In genomic region chr5:64701780-64702231, GRCm38 (mm10) we compare ENCODE assay signal across 7 mouse cellular contexts.
DNase-seq lines count a peak whose midpoint lies in the region; ATAC-seq and TF ChIP-seq lines count a peak whose summit lies in the region.

No protein-coding gene starts in this region.

- peak overlapping the region; percentile 37; the same call in 1 of the 2 replicates for H3K27ac ChIP-seq in cortical plate, adult 2 months (ENCODE audit: insufficient read depth, low read length)
- peak overlapping the region; percentile 81 for H3K27ac ChIP-seq in gastrocnemius, adult 2 months
- H3K27ac ChIP-seq in hindbrain, embryonic 14.5 days: peak overlapping the region; percentile 71
- H3K27ac ChIP-seq in lung, postnatal 0 days (ENCODE audit: low read length): peak overlapping the region; percentile 95

- peak; percentile 81 for ATAC-seq in hindbrain, embryonic 14.5 days (ENCODE audit: low FRiP score)
- ATAC-seq in lung, postnatal 0 days: peak; percentile 88

- no peak for TF ChIP-seq CTCF in cortical plate, adult 2 months (IDR thresholded peaks at IDR 0.05; ENCODE audit: extremely low read depth, insufficient read depth, low read length)
- no peak for TF ChIP-seq CTCF in gastrocnemius, adult 2 months (IDR thresholded peaks at IDR 0.05)
- TF ChIP-seq CTCF in lung, postnatal 0 days (IDR thresholded peaks at IDR 0.05): no peak

- H3K36me3 ChIP-seq in hindbrain, embryonic 14.5 days (replicated peaks; ENCODE audit: control insufficient read depth, insufficient read depth): no peaks in the 10 kb centered on the region
- no peaks in the 10 kb centered on the region for H3K36me3 ChIP-seq in lung, postnatal 0 days (ENCODE audit: insufficient read depth, low read length)

- no peak overlapping the region; the same call in 1 of the 2 replicates for H3K4me2 ChIP-seq in hindbrain, embryonic 14.5 days (replicated peaks)
- peak overlapping the region; percentile 48 for H3K4me2 ChIP-seq in lung, postnatal 0 days (replicated peaks; ENCODE audit: low read depth, low read length)

- peak overlapping the region; percentile 19; the same call in 1 of the 2 replicates for H3K9ac ChIP-seq in hindbrain, embryonic 14.5 days
- 0 out of 2 replicates have a peak overlapping the region, but pooled peaks have one; percentile 23 for H3K9ac ChIP-seq in lung, postnatal 0 days (replicated peaks; ENCODE audit: low read depth)

- TF ChIP-seq POLR2A in cortical plate, adult 2 months (IDR thresholded peaks at IDR 0.05; ENCODE audit: extremely low read depth, insufficient read depth, low read length): no peak

- 12% methylated on average over 7 of the region's 7 CpGs for WGBS in hindbrain, embryonic 14.5 days
- under 1% methylated on average over 7 of the region's 7 CpGs for WGBS in lung, postnatal 0 days

- H3K4me3 ChIP-seq in cortical plate, adult 2 months (ENCODE audit: insufficient read depth, low read length): no peak overlapping the region
- H3K4me3 ChIP-seq in gastrocnemius, adult 2 months: peak overlapping the region; percentile 56
- no peak overlapping the region for H3K4me3 ChIP-seq in hindbrain, embryonic 14.5 days (replicated peaks; ENCODE audit: low read length)
- H3K4me3 ChIP-seq in lung, postnatal 0 days (ENCODE audit: low read depth, low read length): no peak overlapping the region

- no peaks in the 10 kb centered on the region for H3K9me3 ChIP-seq in hindbrain, embryonic 14.5 days (ENCODE audit: control insufficient read depth, low read length)
- no peaks in the 10 kb centered on the region for H3K9me3 ChIP-seq in lung, postnatal 0 days (ENCODE audit: low read length)

- peak; percentile 91 for TF ChIP-seq EP300 in lung, postnatal 0 days (IDR thresholded peaks at IDR 0.05)

- peak; percentile 28 for DNase-seq in adrenal gland, adult 8-10 months
- DNase-seq in gastrocnemius, adult 2 months: peak; percentile 73
- DNase-seq in hindbrain, embryonic 14.5 days (ENCODE audit: low spot score): peak; percentile 52
- DNase-seq in layer of hippocampus, postnatal 25 days (ENCODE audit: extremely low spot score in 1 of 2, low spot score in 1 of 2): peak; percentile 47
- peak; percentile 93 for DNase-seq in lung, postnatal 0 days (ENCODE audit: low spot score)
- peak; percentile 58 for DNase-seq in ovary, postnatal 14 days (ENCODE audit: low spot score)

- intact Hi-C loops in gastrocnemius, adult 2 months (cut with DNase I): loop anchor here (5.0 to 10.0 kb wide), 3 partner anchors 100 to 195 kb away; partner anchors contain the start of gene Klf3

- peaks cover 4% of the 10 kb centered on the region for H3K4me1 ChIP-seq in cortical plate, adult 2 months (ENCODE audit: control insufficient read depth, insufficient read depth, low read length)
- peaks cover 23% of the 10 kb centered on the region for H3K4me1 ChIP-seq in hindbrain, embryonic 14.5 days (replicated peaks; ENCODE audit: control insufficient read depth, insufficient read depth, low read length)
- H3K4me1 ChIP-seq in lung, postnatal 0 days (ENCODE audit: insufficient read depth, low read depth, low read length): peaks cover 24% of the 10 kb centered on the region

- no peaks in the 10 kb centered on the region for H3K27me3 ChIP-seq in hindbrain, embryonic 14.5 days (ENCODE audit: control insufficient read depth, insufficient read depth, low read length)
- no peaks in the 10 kb centered on the region for H3K27me3 ChIP-seq in lung, postnatal 0 days (replicated peaks; ENCODE audit: insufficient read depth, low read length)

Comparison
In these comparisons a context has a peak if more than half of its experiments do, and no peak if none do; other contexts are left out.
1. DNase-seq: peak in every context shown above with its lines; median percentile 93 in lung, postnatal 0 days; 73 in gastrocnemius, adult 2 months; 58 in ovary, postnatal 14 days; 52 in hindbrain, embryonic 14.5 days; 47 in layer of hippocampus, postnatal 25 days; 28 in adrenal gland, adult 8-10 months.
2. H3K27ac ChIP-seq: peak in every context shown above with its lines; median percentile 95 in lung, postnatal 0 days; 81 in gastrocnemius, adult 2 months; 71 in hindbrain, embryonic 14.5 days; 37 in cortical plate, adult 2 months.